Mouse (Mus musculus): ENCODE measurements at regions not wholly inside any gene's neighbourhood (a gene's known extent, or its start where the extent isn't known, plus 50 kb on each side); places are given as distances from the start of the nearest gene placed in this dataset.

DNA sequence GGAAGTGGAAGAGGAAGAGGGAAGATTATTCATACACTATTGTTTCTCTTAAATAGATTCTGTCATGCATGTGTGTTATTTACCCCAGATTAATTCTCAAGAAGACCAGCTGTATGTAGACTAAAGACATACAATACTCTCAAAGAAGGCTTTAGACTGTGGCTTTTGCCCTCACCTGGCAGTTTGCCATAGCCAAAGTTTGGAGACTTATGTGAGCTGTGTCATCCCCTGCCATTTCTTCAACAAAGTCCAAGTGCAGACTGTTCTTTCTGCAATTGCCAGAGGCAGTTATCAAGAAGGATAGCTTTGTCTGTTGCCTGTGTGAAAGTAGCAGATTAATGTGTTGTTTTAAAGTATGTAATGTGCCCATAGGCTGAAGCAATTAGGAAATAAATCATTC lies 1485.0 kb upstream of the Slc10a2 start:
- no peak for DNase-seq (ENCODE audit: extremely low read depth)
- Histone ChIP-seq H3K9ac (ENCODE audit: insufficient read depth, low read depth) (no peak overlapping the region), H3K36me3 (replicated peaks in 1 of 2; ENCODE audit: control insufficient read depth in 1 of 2, insufficient read depth in 1 of 2, low read length in 1 of 2) (no peaks in the 10 kb centered on the region), H3K4me1 (ENCODE audit: control insufficient read depth in 1 of 2, insufficient read depth in 2 of 2) (no peaks in the 10 kb centered on the region), H3K9me3 (replicated peaks; ENCODE audit: low read length) (peaks cover 22% of the 10 kb centered on the region), H3K79me2 (replicated peaks; ENCODE audit: control insufficient read depth, extremely low read depth, insufficient read depth, poor library complexity, severe bottlenecking) (no peaks in the 10 kb centered on the region), H3K4me3 (replicated peaks in 1 of 3; ENCODE audit: low read depth in 2 of 3, low read length in 2 of 3, poor library complexity in 1 of 3) (no peak overlapping the region), H3K4me2 (ENCODE audit: insufficient read depth, low read depth, poor library complexity, severe bottlenecking) (no peak overlapping the region), H3K27me3 (replicated peaks) (no peaks in the 10 kb centered on the region), H3K27ac (ENCODE audit: insufficient read depth, low read depth) (no peak overlapping the region)
- TF ChIP-seq USF2 (conservative IDR thresholded peaks at IDR 0.05; ENCODE audit: low read depth, low read length): no peak
- dilution Hi-C loops (cut with MboI; ENCODE audit: extremely low pct_ligation_motif_present, extremely low pct_unique_long_range_greater_than_20kb, low sequenced_read_pairs): no loop called here
- in situ Hi-C loops (cut with MboI; ENCODE audit: low pct_ligation_motif_present, low pct_unique_long_range_greater_than_20kb, low sequenced_read_pairs): no loop called here

DNA sequence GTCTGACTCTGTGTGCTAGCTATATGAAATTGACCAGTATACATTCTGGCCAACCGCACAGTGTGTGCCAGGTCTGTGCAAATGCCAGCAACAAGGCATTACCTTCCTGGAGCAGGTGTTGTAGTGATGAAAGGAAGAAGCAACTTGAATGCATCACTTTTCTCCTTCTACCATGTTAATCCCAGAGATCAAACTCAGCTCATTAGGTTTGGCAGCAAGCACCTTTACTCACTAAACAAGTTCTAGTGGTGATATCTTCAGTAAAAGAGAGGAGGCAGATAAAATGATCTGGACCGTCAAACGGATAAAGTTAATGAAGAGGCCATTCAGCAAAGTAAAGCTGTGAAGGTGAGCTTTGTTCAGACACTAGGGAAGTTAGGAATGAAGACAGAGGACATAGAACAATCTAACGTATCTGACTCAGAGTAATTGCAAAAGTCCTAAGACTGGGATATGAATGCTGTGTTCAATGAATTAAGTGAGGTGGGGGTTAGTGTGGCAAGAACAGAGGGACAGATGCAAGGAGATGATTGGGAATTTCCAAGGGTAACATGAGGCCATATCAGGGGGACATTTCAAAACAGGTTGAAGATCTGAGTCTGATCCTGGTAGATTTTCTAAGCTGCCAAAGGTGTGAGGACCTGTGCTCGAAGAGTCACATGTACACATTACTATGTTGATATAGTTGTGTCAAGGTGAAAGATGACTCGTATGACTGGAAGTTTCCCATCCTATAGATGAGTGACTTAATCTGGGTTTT lies 1478.4 kb upstream of the Slc10a2 start:
- no peak for DNase-seq (ENCODE audit: extremely low read depth)
- no peak for TF ChIP-seq CHD2 (IDR thresholded peaks at IDR 0.05; ENCODE audit: low read length)
- TF ChIP-seq GABPA (IDR thresholded peaks at IDR 0.05; ENCODE audit: insufficient replicate concordance, low read depth, low read length): no peak
- TF ChIP-seq TBP (conservative IDR thresholded peaks at IDR 0.05; ENCODE audit: low read depth, low read length): no peak
- no peak for TF ChIP-seq NRF1 (IDR thresholded peaks at IDR 0.05; ENCODE audit: low read depth, low read length)
- TF ChIP-seq IRF4 (IDR thresholded peaks at IDR 0.05; ENCODE audit: low read depth, low read length): no peak
- no peak for TF ChIP-seq EP300 (IDR thresholded peaks at IDR 0.05; ENCODE audit: low read length)
- TF ChIP-seq MYC (IDR thresholded peaks at IDR 0.05; ENCODE audit: low read depth, low read length): no peak
- no peak for TF ChIP-seq BHLHE40 (IDR thresholded peaks at IDR 0.05; ENCODE audit: low read depth, low read length)
- no peak for TF ChIP-seq POLR2A (IDR thresholded peaks at IDR 0.05; ENCODE audit: low read depth, low read length)
- no peak for TF ChIP-seq CHD1 (IDR thresholded peaks at IDR 0.05; ENCODE audit: low read depth, low read length)
- no peak for TF ChIP-seq KAT2A (IDR thresholded peaks at IDR 0.05; ENCODE audit: insufficient replicate concordance, low read length)
- TF ChIP-seq POLR2AphosphoS2 (IDR thresholded peaks at IDR 0.05; ENCODE audit: low read depth, low read length): no peak
- no peak for TF ChIP-seq CTCF (conservative IDR thresholded peaks at IDR 0.05 in 1 of 2, IDR thresholded peaks at IDR 0.05 in 1 of 2; ENCODE audit: low read depth in 2 of 2, low read length in 2 of 2)
- TF ChIP-seq HCFC1 (IDR thresholded peaks at IDR 0.05; ENCODE audit: low read depth, low read length): no peak
- no peak for TF ChIP-seq PAX5 (IDR thresholded peaks at IDR 0.05; ENCODE audit: low read length)
- no peak for TF ChIP-seq MAFK (IDR thresholded peaks at IDR 0.05; ENCODE audit: insufficient replicate concordance, low read length)
- no peak for TF ChIP-seq JUN (IDR thresholded peaks at IDR 0.05; ENCODE audit: insufficient read depth, low read depth, low read length)
- TF ChIP-seq MEF2A (IDR thresholded peaks at IDR 0.05; ENCODE audit: borderline replicate concordance, low read depth, low read length): no peak
- Histone ChIP-seq H3K4me3 (replicated peaks in 1 of 3; ENCODE audit: low read depth in 2 of 3, low read length in 2 of 3, poor library complexity in 1 of 3) (no peak overlapping the region), H3K79me2 (replicated peaks; ENCODE audit: control insufficient read depth, extremely low read depth, insufficient read depth, poor library complexity, severe bottlenecking) (no peaks in the 10 kb centered on the region), H3K4me1 (ENCODE audit: control insufficient read depth in 1 of 2, insufficient read depth in 2 of 2) (no peaks in the 10 kb centered on the region), H3K36me3 (replicated peaks in 1 of 2; ENCODE audit: control insufficient read depth in 1 of 2, insufficient read depth in 1 of 2, low read length in 1 of 2) (no peaks in the 10 kb centered on the region), H3K27me3 (replicated peaks) (no peaks in the 10 kb centered on the region), H3K4me2 (ENCODE audit: insufficient read depth, low read depth, poor library complexity, severe bottlenecking) (no peak overlapping the region), H3K27ac (ENCODE audit: insufficient read depth, low read depth) (no peak overlapping the region), H3K9me3 (replicated peaks; ENCODE audit: low read length) (peaks cover 40% of the 10 kb centered on the region), H3K9ac (ENCODE audit: insufficient read depth, low read depth) (no peak overlapping the region)
- dilution Hi-C loops (cut with MboI; ENCODE audit: extremely low pct_ligation_motif_present, extremely low pct_unique_long_range_greater_than_20kb, low sequenced_read_pairs): no loop called here
- in situ Hi-C loops (cut with MboI; ENCODE audit: low pct_ligation_motif_present, low pct_unique_long_range_greater_than_20kb, low sequenced_read_pairs): no loop called here
